Mouse (Mus musculus): ENCODE measurements around the gene Maml2. TPM values are rescaled to one million over a fixed set of nuclear protein-coding genes. Genes with fewer than 3 reads are reported as not detected.
"Not testable (repeated sequence)": the region's sequence is repeated elsewhere in the genome, so short reads cannot be mapped to it uniquely, and the experiment has no call there.

Maml2 gene
- polyA plus RNA-seq, 1 experiment: 1.3 TPM

DNA sequence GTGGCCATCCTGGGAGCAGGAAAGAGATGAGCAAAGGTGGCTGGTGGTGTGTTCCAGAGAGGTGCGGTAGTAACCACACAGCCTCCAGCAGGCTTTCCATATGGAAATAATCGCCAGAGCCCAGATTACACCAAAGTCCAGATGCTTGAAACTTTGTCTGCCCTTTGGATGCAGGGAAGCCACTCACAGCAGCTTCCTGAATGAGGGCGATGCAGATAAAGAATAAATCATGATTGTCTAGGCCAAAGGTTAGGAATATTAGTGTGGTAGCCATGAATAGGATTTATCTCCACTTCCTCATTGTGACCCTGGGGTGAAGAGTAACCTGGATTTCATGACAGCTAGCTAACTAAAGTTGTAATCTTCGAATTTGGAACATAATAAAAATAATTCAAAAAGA lies 407.2 kb downstream of the Maml2 start:
- H3ac ChIP-seq (ENCODE audit: control insufficient read depth, insufficient read length): no peak overlapping the region
- H3K4me3 ChIP-seq: no peak overlapping the region
- TF ChIP-seq USF1 (IDR thresholded peaks at IDR 0.05; ENCODE audit: low read depth): no peak
- no peak for TF ChIP-seq SRF (IDR thresholded peaks at IDR 0.05; ENCODE audit: control insufficient read depth, insufficient read length, low read depth)
- no peak for TF ChIP-seq CEBPB (IDR thresholded peaks at IDR 0.05; ENCODE audit: insufficient read depth, poor library complexity, severe bottlenecking)
- no peak for TF ChIP-seq MYOG (IDR thresholded peaks at IDR 0.05; ENCODE audit: control insufficient read depth in 1 of 3, insufficient read depth in 1 of 3, insufficient read length in 2 of 3, low read depth in 2 of 3)
- no peak for TF ChIP-seq POLR2AphosphoS2 (IDR thresholded peaks at IDR 0.05; ENCODE audit: insufficient read length, low read depth)
- TF ChIP-seq E2F4 (IDR thresholded peaks at IDR 0.05; ENCODE audit: insufficient read depth): no peak
- TF ChIP-seq MAX (IDR thresholded peaks at IDR 0.05; ENCODE audit: low read depth): no peak
- TF ChIP-seq TCF3 (IDR thresholded peaks at IDR 0.05; ENCODE audit: insufficient read length, low read depth): no peak
- no peak for TF ChIP-seq TCF12 (IDR thresholded peaks at IDR 0.05; ENCODE audit: insufficient read depth, poor library complexity, severe bottlenecking)
- TF ChIP-seq POLR2A (IDR thresholded peaks at IDR 0.05; ENCODE audit: insufficient read length, low read depth): no peak
- TF ChIP-seq REST (IDR thresholded peaks at IDR 0.05; ENCODE audit: insufficient read depth, insufficient read length): no peak
- TF ChIP-seq MYOD1 (IDR thresholded peaks at IDR 0.05; ENCODE audit: control insufficient read depth in 1 of 3, insufficient read length in 2 of 3, low read depth in 2 of 3): no peak
- H3K36me3 ChIP-seq (ENCODE audit: control insufficient read depth, insufficient read depth): no peaks in the 10 kb centered on the region
- H3K27me3 ChIP-seq (ENCODE audit: control insufficient read depth, insufficient read depth, insufficient read length): no peaks in the 10 kb centered on the region
- H3K4me2 ChIP-seq (ENCODE audit: low read depth): no peak overlapping the region
- H3K79me2 ChIP-seq (ENCODE audit: control insufficient read depth, insufficient read depth): no peaks in the 10 kb centered on the region

- TF ChIP-seq CEBPB (IDR thresholded peaks at IDR 0.05; ENCODE audit: insufficient read depth, poor library complexity, severe bottlenecking) (no peak), USF1 (IDR thresholded peaks at IDR 0.05; ENCODE audit: low read depth) (no peak), TCF3 (IDR thresholded peaks at IDR 0.05; ENCODE audit: insufficient read length, low read depth) (no peak), POLR2A (IDR thresholded peaks at IDR 0.05; ENCODE audit: insufficient read length, low read depth) (no peak), E2F4 (IDR thresholded peaks at IDR 0.05; ENCODE audit: insufficient read depth) (no peak), POLR2AphosphoS2 (IDR thresholded peaks at IDR 0.05; ENCODE audit: insufficient read length, low read depth) (no peak), SRF (IDR thresholded peaks at IDR 0.05; ENCODE audit: control insufficient read depth, insufficient read length, low read depth) (no peak), MYOD1 (IDR thresholded peaks at IDR 0.05; ENCODE audit: control insufficient read depth in 1 of 3, insufficient read length in 2 of 3, low read depth in 2 of 3) (no peak), REST (IDR thresholded peaks at IDR 0.05; ENCODE audit: insufficient read depth, insufficient read length) (no peak), MYOG (IDR thresholded peaks at IDR 0.05; ENCODE audit: control insufficient read depth in 1 of 3, insufficient read depth in 1 of 3, insufficient read length in 2 of 3, low read depth in 2 of 3) (no peak), TCF12 (IDR thresholded peaks at IDR 0.05; ENCODE audit: insufficient read depth, poor library complexity, severe bottlenecking) (no peak), MAX (IDR thresholded peaks at IDR 0.05; ENCODE audit: low read depth) (no peak)
- no peaks in the 10 kb centered on the region for H3K79me2 ChIP-seq (ENCODE audit: control insufficient read depth, insufficient read depth)
- H3K27me3 ChIP-seq (ENCODE audit: control insufficient read depth, insufficient read depth, insufficient read length): no peaks in the 10 kb centered on the region
- H3K36me3 ChIP-seq (ENCODE audit: control insufficient read depth, insufficient read depth): no peaks in the 10 kb centered on the region
- no peak overlapping the region for H3K4me3 ChIP-seq
- H3ac ChIP-seq (ENCODE audit: control insufficient read depth, insufficient read length): no peak overlapping the region
- no peak overlapping the region for H3K4me2 ChIP-seq (ENCODE audit: low read depth)
Observed at GRCm38 (mm10) chr9:13707066-13707555, 409.4 kb downstream of the Maml2 start.

- Histone ChIP-seq H3K36me3 (ENCODE audit: control insufficient read depth, insufficient read depth) (no peaks in the 10 kb centered on the region), H3K79me2 (ENCODE audit: control insufficient read depth, insufficient read depth) (no peaks in the 10 kb centered on the region), H3K4me3 (no peak overlapping the region), H3K27me3 (ENCODE audit: control insufficient read depth, insufficient read depth, insufficient read length) (no peaks in the 10 kb centered on the region), H3ac (ENCODE audit: control insufficient read depth, insufficient read length) (no peak overlapping the region), H3K4me2 (ENCODE audit: low read depth) (no peak overlapping the region)
- TF ChIP-seq MAX (IDR thresholded peaks at IDR 0.05; ENCODE audit: low read depth) (no peak), TCF3 (IDR thresholded peaks at IDR 0.05; ENCODE audit: insufficient read length, low read depth) (no peak), POLR2AphosphoS2 (IDR thresholded peaks at IDR 0.05; ENCODE audit: insufficient read length, low read depth) (no peak), TCF12 (IDR thresholded peaks at IDR 0.05; ENCODE audit: insufficient read depth, poor library complexity, severe bottlenecking) (no peak), E2F4 (IDR thresholded peaks at IDR 0.05; ENCODE audit: insufficient read depth) (no peak), CEBPB (IDR thresholded peaks at IDR 0.05; ENCODE audit: insufficient read depth, poor library complexity, severe bottlenecking) (no peak), MYOD1 (IDR thresholded peaks at IDR 0.05; ENCODE audit: control insufficient read depth in 1 of 3, insufficient read length in 2 of 3, low read depth in 2 of 3) (no peak), MYOG (IDR thresholded peaks at IDR 0.05; ENCODE audit: control insufficient read depth in 1 of 3, insufficient read depth in 1 of 3, insufficient read length in 2 of 3, low read depth in 2 of 3) (no peak), POLR2A (IDR thresholded peaks at IDR 0.05; ENCODE audit: insufficient read length, low read depth) (no peak), SRF (IDR thresholded peaks at IDR 0.05; ENCODE audit: control insufficient read depth, insufficient read length, low read depth) (no peak)
Observed at GRCm38 (mm10) chr9:13709436-13709835, 411.7 kb downstream of the Maml2 start.

DNA sequence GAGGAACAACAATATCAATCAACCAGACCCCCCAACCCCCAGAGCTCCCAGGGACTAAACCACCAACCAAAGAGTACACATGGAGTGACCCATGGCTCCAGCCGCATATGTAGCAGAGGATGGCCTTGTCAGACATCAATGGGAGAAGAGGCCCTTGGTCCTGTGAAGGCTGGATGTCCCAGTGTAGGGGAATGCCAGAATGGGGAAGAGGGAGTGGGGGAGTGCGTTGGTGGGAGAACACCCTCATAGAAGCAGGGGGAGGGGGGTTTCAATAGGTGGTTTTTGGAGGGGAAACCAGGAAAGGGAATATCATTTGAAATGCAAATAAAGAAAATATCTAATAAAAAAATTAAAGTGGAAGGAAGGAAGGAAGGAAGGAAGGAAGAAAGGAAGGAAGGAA lies 418.1 kb downstream of the Maml2 start:
- not testable (repeated sequence) for H3K27me3 ChIP-seq (ENCODE audit: control insufficient read depth, insufficient read depth, insufficient read length); H3K36me3 ChIP-seq (ENCODE audit: control insufficient read depth, insufficient read depth); H3K79me2 ChIP-seq (ENCODE audit: control insufficient read depth, insufficient read depth); H3ac ChIP-seq (ENCODE audit: control insufficient read depth, insufficient read length); H3K4me3 ChIP-seq
- H3K4me2 ChIP-seq (ENCODE audit: low read depth): peak overlapping the region; percentile 54

DNA sequence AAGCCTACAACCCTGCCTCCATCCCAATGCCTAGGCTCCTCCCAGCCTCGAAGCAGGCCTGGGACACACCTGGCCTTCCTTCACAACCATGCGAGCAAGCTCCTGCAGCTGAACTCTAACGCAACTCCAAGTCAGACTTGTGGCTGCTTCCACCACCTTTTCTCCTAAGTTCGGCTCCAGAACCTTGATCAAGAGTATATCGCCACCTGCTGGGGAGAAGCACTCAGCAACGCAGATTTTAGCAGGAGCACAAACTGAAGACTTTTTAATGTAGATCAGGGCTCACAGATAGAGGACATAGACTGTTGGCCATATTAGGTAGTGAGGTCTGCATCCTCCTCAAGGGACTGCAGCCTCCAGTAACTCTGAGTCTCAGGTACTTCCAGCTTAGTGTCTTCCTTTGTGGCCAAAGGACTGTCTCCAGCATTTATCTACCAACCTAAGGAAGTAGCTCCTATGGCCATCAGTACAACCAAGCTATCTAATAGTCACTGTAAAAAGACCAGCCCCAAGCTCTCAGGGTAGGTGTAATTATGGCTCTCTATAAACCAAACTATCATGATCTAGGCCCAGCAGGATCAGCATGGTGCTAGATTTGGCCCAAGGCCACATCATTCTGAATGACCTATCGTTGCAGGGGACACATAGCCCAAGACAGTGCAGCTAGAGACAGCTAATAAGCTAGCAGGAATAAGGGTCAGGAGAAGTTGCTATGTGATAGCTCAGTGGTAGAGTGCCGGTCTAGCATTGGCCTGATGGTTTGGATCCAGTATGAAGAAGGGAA lies 418.8 kb downstream of the Maml2 start:
- H3K4me3 ChIP-seq: no peak overlapping the region
- H3K79me2 ChIP-seq (ENCODE audit: control insufficient read depth, insufficient read depth): no peaks in the 10 kb centered on the region
- H3K36me3 ChIP-seq (ENCODE audit: control insufficient read depth, insufficient read depth): no peaks in the 10 kb centered on the region
- H3K4me2 ChIP-seq (ENCODE audit: low read depth): peak overlapping the region; percentile 54
- H3K27me3 ChIP-seq (ENCODE audit: control insufficient read depth, insufficient read depth, insufficient read length): no peaks in the 10 kb centered on the region
- H3ac ChIP-seq (ENCODE audit: control insufficient read depth, insufficient read length): no peak overlapping the region
- no peak for TF ChIP-seq TCF3 (IDR thresholded peaks at IDR 0.05; ENCODE audit: insufficient read length, low read depth)
